8 mouse cellular contexts compared by ENCODE assay signal in the genomic region with DNA sequence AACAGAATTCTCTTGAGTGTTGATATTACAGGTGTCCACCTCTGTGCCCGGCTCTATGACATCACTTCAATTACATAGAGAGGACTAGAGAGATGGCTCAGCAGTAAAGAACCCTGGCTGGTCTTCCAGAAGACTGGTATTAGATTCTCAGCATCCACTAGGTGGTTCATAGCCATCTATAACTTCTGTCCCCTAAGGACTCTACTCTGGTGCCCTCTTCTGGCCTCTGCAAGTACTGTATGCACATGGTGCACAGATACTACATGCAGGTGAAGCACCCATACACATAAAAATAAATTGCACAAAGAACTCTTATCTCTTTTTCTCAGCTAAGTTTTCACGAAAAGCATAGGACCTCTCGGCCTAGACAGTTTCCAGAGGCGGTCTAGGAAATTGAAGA. TPM values are rescaled to one million over a fixed set of nuclear protein-coding genes. Genes with fewer than 3 reads are reported as not detected.
DNase-seq lines count a peak whose midpoint lies in the region; ATAC-seq and TF ChIP-seq lines count a peak whose summit lies in the region.

No protein-coding gene starts in this region.

- no peak for TF ChIP-seq POLR2A in MEL (IDR thresholded peaks at IDR 0.05; ENCODE audit: control insufficient read depth in 1 of 2, insufficient read depth in 1 of 2, low read depth in 1 of 2, low read length in 2 of 2, poor library complexity in 1 of 2)

- H3K9ac ChIP-seq in intestine, postnatal 0 days (ENCODE audit: low read depth, low read length) = no peak overlapping the region
- H3K9ac ChIP-seq in intestine, embryonic 15.5 days = no peak overlapping the region
- no peak overlapping the region for H3K9ac ChIP-seq in MEL (ENCODE audit: control insufficient read depth, low read depth, low read length, poor library complexity, severe bottlenecking)
- H3K9ac ChIP-seq in hindbrain, embryonic 14.5 days = no peak overlapping the region

- peak; percentile 77 for DNase-seq in MEL (ENCODE audit: low read depth, low spot score)
- DNase-seq in embryo, embryonic 9.5 days (ENCODE audit: extremely low spot score) = peak; percentile 12
- DNase-seq in ovary, postnatal 10 days (ENCODE audit: low spot score) = no peak
- DNase-seq in left cerebral cortex, adult 11 months (ENCODE audit: low spot score) = no peak
- no peak for DNase-seq in hindbrain, embryonic 14.5 days (ENCODE audit: low spot score)

- no peaks in the 10 kb centered on the region for H3K9me3 ChIP-seq in intestine, postnatal 0 days (ENCODE audit: control insufficient read depth)
- no peaks in the 10 kb centered on the region for H3K9me3 ChIP-seq in intestine, embryonic 15.5 days
- no peaks in the 10 kb centered on the region for H3K9me3 ChIP-seq in MEL (replicated peaks; ENCODE audit: insufficient read depth, low read length)
- H3K9me3 ChIP-seq in hindbrain, embryonic 14.5 days (ENCODE audit: control insufficient read depth, low read length) = no peaks in the 10 kb centered on the region

- H3K4me2 ChIP-seq in intestine, postnatal 0 days (replicated peaks; ENCODE audit: low read depth) = no peak overlapping the region
- H3K4me2 ChIP-seq in intestine, embryonic 15.5 days (replicated peaks) = no peak overlapping the region
- H3K4me2 ChIP-seq in hindbrain, embryonic 14.5 days (replicated peaks) = no peak overlapping the region

- peak; percentile 28 for TF ChIP-seq RAD21 in MEL (IDR thresholded peaks at IDR 0.05; ENCODE audit: low read depth, low read length)

- H3K4me3 ChIP-seq in intestine, postnatal 0 days (ENCODE audit: low read depth, low read length) = no peak overlapping the region
- no peak overlapping the region for H3K4me3 ChIP-seq in intestine, embryonic 15.5 days (replicated peaks)
- H3K4me3 ChIP-seq in MEL (ENCODE audit: control insufficient read depth in 1 of 2, insufficient read depth in 1 of 2, low read depth in 2 of 2, low read length in 2 of 2) = no peak overlapping the region
- no peak overlapping the region for H3K4me3 ChIP-seq in hindbrain, embryonic 14.5 days (replicated peaks; ENCODE audit: low read length)

- peak; percentile 64 for TF ChIP-seq CTCF in intestine, postnatal 0 days (IDR thresholded peaks at IDR 0.05; ENCODE audit: low read depth)
- TF ChIP-seq CTCF in MEL (IDR thresholded peaks at IDR 0.05 in 2 of 3, conservative IDR thresholded peaks at IDR 0.05 in 1 of 3; ENCODE audit: control insufficient read depth in 1 of 3, insufficient read depth in 1 of 3, low read depth in 2 of 3, low read length in 3 of 3, poor library complexity in 1 of 3, severe bottlenecking in 1 of 3) = peak; percentile 50 to 71 (median 58)

- H3K27me3 ChIP-seq in intestine, postnatal 0 days (replicated peaks; ENCODE audit: control insufficient read depth, insufficient read depth, low read length) = no peaks in the 10 kb centered on the region
- H3K27me3 ChIP-seq in intestine, embryonic 15.5 days (replicated peaks) = no peaks in the 10 kb centered on the region
- H3K27me3 ChIP-seq in MEL (ENCODE audit: control insufficient read depth in 1 of 2, insufficient read depth in 2 of 2, low read length in 2 of 2) = no peaks in the 10 kb centered on the region
- no peaks in the 10 kb centered on the region for H3K27me3 ChIP-seq in hindbrain, embryonic 14.5 days (ENCODE audit: control insufficient read depth, insufficient read depth, low read length)

- peaks cover 44% of the 10 kb centered on the region for H3K79me2 ChIP-seq in MEL (ENCODE audit: control insufficient read depth, insufficient read depth, low read length, poor library complexity)

- no peak overlapping the region for H3K27ac ChIP-seq in intestine, postnatal 0 days (ENCODE audit: low read depth, low read length)
- H3K27ac ChIP-seq in intestine, embryonic 15.5 days = no peak overlapping the region
- no peak overlapping the region for H3K27ac ChIP-seq in MEL (ENCODE audit: control insufficient read depth, low read depth, low read length)
- H3K27ac ChIP-seq in hindbrain, embryonic 14.5 days = no peak overlapping the region

- H3K36me3 ChIP-seq in intestine, postnatal 0 days (ENCODE audit: control insufficient read depth, insufficient read depth) = peaks cover 4% of the 10 kb centered on the region; the same call in 1 of the 2 replicates
- H3K36me3 ChIP-seq in intestine, embryonic 15.5 days = no peaks in the 10 kb centered on the region
- H3K36me3 ChIP-seq in MEL (ENCODE audit: control insufficient read depth in 1 of 2, insufficient read depth in 2 of 2, low read length in 2 of 2) = peaks cover 8 to 35% of the 10 kb centered on the region in 2 experiments
- H3K36me3 ChIP-seq in hindbrain, embryonic 14.5 days (replicated peaks; ENCODE audit: control insufficient read depth, insufficient read depth) = peaks cover 10% of the 10 kb centered on the region; the same call in 1 of the 2 replicates

- H3K4me1 ChIP-seq in intestine, postnatal 0 days (replicated peaks; ENCODE audit: control insufficient read depth, insufficient read depth, low read length) = no peaks in the 10 kb centered on the region
- H3K4me1 ChIP-seq in intestine, embryonic 15.5 days (replicated peaks) = no peaks in the 10 kb centered on the region
- H3K4me1 ChIP-seq in MEL (ENCODE audit: control insufficient read depth in 1 of 2, insufficient read depth in 2 of 2, low read length in 2 of 2) = no peaks in the 10 kb centered on the region
- H3K4me1 ChIP-seq in hindbrain, embryonic 14.5 days (replicated peaks; ENCODE audit: control insufficient read depth, insufficient read depth, low read length) = no peaks in the 10 kb centered on the region

- no peak for ATAC-seq in intestine, postnatal 0 days
- ATAC-seq in intestine, embryonic 15.5 days = no peak
- peak; percentile 66; the same call in 1 of the 2 replicates for ATAC-seq in neutrophil, adult 5-6 weeks (ENCODE audit: extremely low read depth, insufficient number of reproducible peaks, low FRiP score, poor library complexity, severe bottlenecking)
- no peak for ATAC-seq in hindbrain, embryonic 14.5 days (ENCODE audit: low FRiP score)

- 98% methylated on average over 4 of the region's 4 CpGs for WGBS in intestine, postnatal 0 days
- 96% methylated on average over 4 of the region's 4 CpGs for WGBS in intestine, embryonic 15.5 days
- 97% methylated on average over 4 of the region's 4 CpGs for WGBS in hindbrain, embryonic 14.5 days

- no peak for TF ChIP-seq EP300 in MEL (IDR thresholded peaks at IDR 0.05; ENCODE audit: low read depth in 1 of 2, low read length in 2 of 2)

TF ChIP-seq in MEL, 35 proteins besides CTCF, POLR2A, EP300 and RAD21:
- TF ChIP-seq ETS1 (IDR thresholded peaks at IDR 0.05; ENCODE audit: low read depth, low read length) (no peak), SMC3 (IDR thresholded peaks at IDR 0.05; ENCODE audit: low read depth, low read length) (peak; percentile 40), MAFK (IDR thresholded peaks at IDR 0.05; ENCODE audit: borderline replicate concordance, low read depth, low read length) (no peak), MYC (IDR thresholded peaks at IDR 0.05; ENCODE audit: low read depth, low read length) (peak; percentile 66; the same call in 1 of the 2 replicates), ZNF384 (IDR thresholded peaks at IDR 0.05; ENCODE audit: low read depth, low read length) (no peak)

RNA-seq across cellular contexts. Expression of a gene that starts 14.5 kb away (rescaled TPM):
- 52.1 and 53.4 TPM in 2 replicates for polyA plus RNA-seq in intestine, postnatal 0 days (2015; fragmentation: Nextera tagmentation; extraction: Ambion mirVana)
- polyA plus RNA-seq in intestine, embryonic 15.5 days (2015; fragmentation: Nextera tagmentation; extraction: Ambion mirVana) = 81.9 and 87.5 TPM in 2 replicates
- total RNA-seq in MEL (2012; rRNA removed) = 193 and 200 TPM in 2 replicates
- 100 to 1,000 TPM in 1 of 2 experiments, not detected in 1; 270 TPM for polyA plus RNA-seq in MEL (2012; ENCODE audit: insufficient read depth in 1 of 2, insufficient read length in 2 of 2, low read depth in 1 of 2, low replicate concordance in 2 of 2, missing spikeins in 1 of 2)
- total RNA-seq in neutrophil, adult 5-6 weeks (2017) = 73.1 and 74.0 TPM in 2 replicates
- polyA plus RNA-seq in hindbrain, embryonic 14.5 days (2014; fragmentation: Nextera tagmentation; extraction: Ambion mirVana) = 80.9 and 94.1 TPM in 2 replicates

Comparison
In these comparisons a context has a peak if more than half of its experiments do, and no peak if none do; other contexts are left out.
1. DNase-seq: peak in MEL (single experiment) and embryo, embryonic 9.5 days (single experiment); none in ovary, postnatal 10 days (single experiment), left cerebral cortex, adult 11 months (single experiment) and hindbrain, embryonic 14.5 days (single experiment).